Mouse (Mus musculus): ENCODE measurements at regions not wholly inside any gene's neighbourhood (a gene's known extent, or its start where the extent isn't known, plus 50 kb on each side); places are given as distances from the start of the nearest gene placed in this dataset.

DNA sequence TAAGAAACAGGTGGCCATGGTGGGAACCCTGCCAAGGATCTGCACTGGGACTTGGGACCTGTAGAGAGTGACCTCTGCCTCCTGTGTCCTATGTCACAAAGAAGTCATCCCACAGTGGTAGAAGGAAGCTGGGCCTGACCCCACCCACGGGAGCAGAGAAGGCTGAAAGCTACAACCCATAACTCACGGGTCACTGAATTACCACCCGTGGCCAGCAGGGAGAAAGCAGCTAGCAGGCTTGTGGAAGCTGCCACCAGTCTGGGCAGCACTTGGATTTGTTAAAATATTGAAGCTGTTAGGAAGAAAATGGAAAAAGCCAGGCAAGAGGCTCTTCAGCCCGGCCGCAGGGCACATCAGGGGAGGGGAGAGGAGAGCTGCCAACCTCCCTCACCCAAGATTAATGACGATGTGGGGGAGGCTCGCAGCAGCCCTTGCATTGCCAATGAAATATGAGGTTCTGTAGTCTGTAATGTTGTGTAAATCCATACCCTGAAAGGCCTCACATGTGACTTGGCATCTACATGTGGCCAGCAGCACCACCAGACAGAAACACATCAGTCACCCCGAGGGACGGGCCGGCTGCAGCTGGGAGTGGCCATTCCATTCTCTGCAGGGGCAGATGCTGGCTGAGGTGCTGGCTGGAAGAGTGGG is 94.5 kb downstream of the Olfm1 start:
- H3K27ac ChIP-seq (replicated peaks; ENCODE audit: low read depth, low read length) = no peak overlapping the region
- DNase-seq (ENCODE audit: low spot score) = peak; percentile 17
- no peak overlapping the region for H3K4me3 ChIP-seq (ENCODE audit: low read depth, low read length)
- WGBS = 42% methylated on average over 10 of the region's 10 CpGs
- no peaks in the 10 kb centered on the region for H3K4me1 ChIP-seq (ENCODE audit: control insufficient read depth, insufficient read depth, low read length)
- no peaks in the 10 kb centered on the region for H3K9me3 ChIP-seq (ENCODE audit: control insufficient read depth, low read length)
- ATAC-seq (ENCODE audit: low read depth) = no peak
- H3K9ac ChIP-seq (ENCODE audit: low read depth, low read length) = no peak overlapping the region
- no peaks in the 10 kb centered on the region for H3K27me3 ChIP-seq (replicated peaks; ENCODE audit: control insufficient read depth, insufficient read depth, low read length)
- no peaks in the 10 kb centered on the region for H3K36me3 ChIP-seq (ENCODE audit: control insufficient read depth, insufficient read depth, low read length)
- H3K4me2 ChIP-seq (ENCODE audit: low read depth, low read length) = no peak overlapping the region

GRCm38 (mm10) chr2:28289339-28289738 is 96.5 kb downstream of the Olfm1 start:
- DNase-seq (ENCODE audit: low spot score) (no peak), ATAC-seq (ENCODE audit: low read depth) (no peak)
- H3K4me2 ChIP-seq (ENCODE audit: low read depth, low read length) = no peak overlapping the region
- no peak overlapping the region for H3K27ac ChIP-seq (replicated peaks; ENCODE audit: low read depth, low read length)
- no peaks in the 10 kb centered on the region for H3K4me1 ChIP-seq (ENCODE audit: control insufficient read depth, insufficient read depth, low read length)
- WGBS = 77% methylated on average over 6 of the region's 6 CpGs
- no peaks in the 10 kb centered on the region for H3K9me3 ChIP-seq (ENCODE audit: control insufficient read depth, low read length)
- no peak overlapping the region for H3K9ac ChIP-seq (ENCODE audit: low read depth, low read length)
- no peaks in the 10 kb centered on the region for H3K27me3 ChIP-seq (replicated peaks; ENCODE audit: control insufficient read depth, insufficient read depth, low read length)
- no peaks in the 10 kb centered on the region for H3K36me3 ChIP-seq (ENCODE audit: control insufficient read depth, insufficient read depth, low read length)
- H3K4me3 ChIP-seq (ENCODE audit: low read depth, low read length) = no peak overlapping the region

GRCm38 (mm10) chr2:28289860-28290471 is 97.2 kb downstream of the Olfm1 start:
- Histone ChIP-seq H3K4me2 (ENCODE audit: low read depth, low read length) (no peak overlapping the region), H3K27me3 (replicated peaks; ENCODE audit: control insufficient read depth, insufficient read depth, low read length) (no peaks in the 10 kb centered on the region), H3K4me3 (ENCODE audit: low read depth, low read length) (no peak overlapping the region), H3K9me3 (ENCODE audit: control insufficient read depth, low read length) (no peaks in the 10 kb centered on the region), H3K9ac (ENCODE audit: low read depth, low read length) (no peak overlapping the region), H3K36me3 (ENCODE audit: control insufficient read depth, insufficient read depth, low read length) (no peaks in the 10 kb centered on the region), H3K27ac (replicated peaks; ENCODE audit: low read depth, low read length) (no peak overlapping the region), H3K4me1 (ENCODE audit: control insufficient read depth, insufficient read depth, low read length) (no peaks in the 10 kb centered on the region)
- DNase-seq (ENCODE audit: low spot score) (no peak), ATAC-seq (ENCODE audit: low read depth) (peak; percentile 6; the same call in 1 of the 2 replicates)
- 60% methylated on average over 11 of the region's 11 CpGs for WGBS

DNA sequence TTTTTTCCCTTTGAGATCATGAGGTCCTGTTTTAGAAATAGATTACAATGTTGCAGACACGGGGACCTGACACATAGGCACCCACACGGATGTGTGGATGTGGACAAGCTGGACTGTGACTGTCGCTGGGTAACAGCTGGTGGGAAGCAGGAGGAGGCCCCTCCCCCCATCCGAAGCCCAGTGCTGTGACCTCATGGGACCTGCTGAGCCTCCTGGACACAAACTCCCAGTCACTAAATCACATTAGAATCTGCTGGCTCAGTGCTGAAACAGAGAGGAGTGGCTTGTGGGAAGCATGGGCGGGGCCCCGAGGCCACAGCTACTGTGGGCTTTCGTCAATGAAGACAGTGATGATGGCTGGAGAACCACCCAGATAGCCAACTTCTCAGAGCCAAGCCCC is 101.7 kb downstream of the Olfm1 start:
- H3K4me1 ChIP-seq (ENCODE audit: control insufficient read depth, insufficient read depth, low read length) = peaks cover 8% of the 10 kb centered on the region
- no peaks in the 10 kb centered on the region for H3K27me3 ChIP-seq (replicated peaks; ENCODE audit: control insufficient read depth, insufficient read depth, low read length)
- no peak overlapping the region for H3K4me3 ChIP-seq (ENCODE audit: low read depth, low read length)
- H3K4me2 ChIP-seq (ENCODE audit: low read depth, low read length) = no peak overlapping the region
- no peak overlapping the region for H3K9ac ChIP-seq (ENCODE audit: low read depth, low read length)
- H3K36me3 ChIP-seq (ENCODE audit: control insufficient read depth, insufficient read depth, low read length) = no peaks in the 10 kb centered on the region
- peak; percentile 41 for DNase-seq (ENCODE audit: low spot score)
- no peak overlapping the region for H3K27ac ChIP-seq (replicated peaks; ENCODE audit: low read depth, low read length)
- ATAC-seq (ENCODE audit: low read depth) = no peak; the same call in 1 of the 2 replicates
- no peaks in the 10 kb centered on the region for H3K9me3 ChIP-seq (ENCODE audit: control insufficient read depth, low read length)
- WGBS = 48% methylated on average over 7 of the region's 7 CpGs

GRCm38 (mm10) chr2:28296183-28296582 is 103.4 kb downstream of the Olfm1 start:
- H3K4me2 ChIP-seq (ENCODE audit: low read depth, low read length) = no peak overlapping the region
- H3K9ac ChIP-seq (ENCODE audit: low read depth, low read length) = no peak overlapping the region
- H3K9me3 ChIP-seq (ENCODE audit: control insufficient read depth, low read length) = no peaks in the 10 kb centered on the region
- peaks cover 8% of the 10 kb centered on the region for H3K4me1 ChIP-seq (ENCODE audit: control insufficient read depth, insufficient read depth, low read length)
- peak; percentile 65 for DNase-seq (ENCODE audit: low spot score)
- H3K4me3 ChIP-seq (ENCODE audit: low read depth, low read length) = no peak overlapping the region
- H3K36me3 ChIP-seq (ENCODE audit: control insufficient read depth, insufficient read depth, low read length) = no peaks in the 10 kb centered on the region
- H3K27ac ChIP-seq (replicated peaks; ENCODE audit: low read depth, low read length) = 0 out of 2 replicates have a peak overlapping the region, but pooled peaks have one; percentile 4
- 44% methylated on average over 12 of the region's 12 CpGs for whole genome bisulfite sequencing
- no peaks in the 10 kb centered on the region for H3K27me3 ChIP-seq (replicated peaks; ENCODE audit: control insufficient read depth, insufficient read depth, low read length)
- no peak for ATAC-seq (ENCODE audit: low read depth)

GRCm38 (mm10) chr2:28298738-28299137 is 105.9 kb downstream of the Olfm1 start:
- no peak overlapping the region for H3K9ac ChIP-seq (ENCODE audit: low read depth, low read length)
- no peaks in the 10 kb centered on the region for H3K9me3 ChIP-seq (ENCODE audit: control insufficient read depth, low read length)
- H3K4me2 ChIP-seq (ENCODE audit: low read depth, low read length) = no peak overlapping the region
- peaks cover 8% of the 10 kb centered on the region for H3K4me1 ChIP-seq (ENCODE audit: control insufficient read depth, insufficient read depth, low read length)
- peak overlapping the region; percentile 46 for H3K27ac ChIP-seq (replicated peaks; ENCODE audit: low read depth, low read length)
- H3K36me3 ChIP-seq (ENCODE audit: control insufficient read depth, insufficient read depth, low read length) = no peaks in the 10 kb centered on the region
- whole genome bisulfite sequencing = 33% methylated on average over 6 of the region's 6 CpGs
- ATAC-seq (ENCODE audit: low read depth) = peak; percentile 54; the same call in 1 of the 2 replicates
- no peaks in the 10 kb centered on the region for H3K27me3 ChIP-seq (replicated peaks; ENCODE audit: control insufficient read depth, insufficient read depth, low read length)
- no peak overlapping the region for H3K4me3 ChIP-seq (ENCODE audit: low read depth, low read length)
- peak; percentile 55 for DNase-seq (ENCODE audit: low spot score)

GRCm38 (mm10) chr2:28299346-28299745 is 106.6 kb downstream of the Olfm1 start:
- Histone ChIP-seq H3K27me3 (replicated peaks; ENCODE audit: control insufficient read depth, insufficient read depth, low read length) (no peaks in the 10 kb centered on the region), H3K27ac (replicated peaks; ENCODE audit: low read depth, low read length) (peak overlapping the region; percentile 46), H3K9ac (ENCODE audit: low read depth, low read length) (no peak overlapping the region), H3K36me3 (ENCODE audit: control insufficient read depth, insufficient read depth, low read length) (no peaks in the 10 kb centered on the region), H3K4me2 (ENCODE audit: low read depth, low read length) (no peak overlapping the region), H3K4me1 (ENCODE audit: control insufficient read depth, insufficient read depth, low read length) (peaks cover 8% of the 10 kb centered on the region), H3K4me3 (ENCODE audit: low read depth, low read length) (no peak overlapping the region), H3K9me3 (ENCODE audit: control insufficient read depth, low read length) (no peaks in the 10 kb centered on the region)
- DNase-seq (ENCODE audit: low spot score) (no peak), ATAC-seq (ENCODE audit: low read depth) (no peak)
- WGBS = 89% methylated on average over 2 of the region's 2 CpGs

DNA sequence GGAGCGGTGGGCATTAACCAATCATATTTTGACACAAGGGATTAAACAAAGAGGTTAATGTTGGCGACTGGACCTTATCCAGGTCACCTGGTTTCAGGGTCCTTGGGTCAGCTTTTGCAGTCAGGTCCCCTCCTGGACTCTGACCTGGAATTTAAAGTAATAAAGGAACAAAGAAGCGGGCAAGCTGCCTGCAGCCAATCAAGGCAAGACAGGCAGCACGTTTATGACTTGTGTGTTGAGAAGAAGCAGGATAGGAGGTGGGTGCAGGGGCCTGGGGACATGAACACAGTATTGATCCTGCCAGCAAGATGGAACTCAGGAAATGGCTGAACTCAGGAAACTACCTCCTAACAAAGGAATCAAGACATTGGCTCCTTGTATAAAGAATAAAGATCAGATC is 108.5 kb downstream of the Olfm1 start:
- 59% methylated on average over 4 of the region's 4 CpGs for WGBS
- no peak for ATAC-seq (ENCODE audit: low read depth)
- DNase-seq (ENCODE audit: low spot score) = no peak

GRCm38 (mm10) chr2:28303936-28304335 is 111.1 kb downstream of the Olfm1 start:
- Histone ChIP-seq H3K4me3 (ENCODE audit: low read depth, low read length) (no peak overlapping the region), H3K9ac (ENCODE audit: low read depth, low read length) (no peak overlapping the region), H3K9me3 (ENCODE audit: control insufficient read depth, low read length) (no peaks in the 10 kb centered on the region), H3K4me2 (ENCODE audit: low read depth, low read length) (no peak overlapping the region), H3K4me1 (ENCODE audit: control insufficient read depth, insufficient read depth, low read length) (no peaks in the 10 kb centered on the region), H3K36me3 (ENCODE audit: control insufficient read depth, insufficient read depth, low read length) (no peaks in the 10 kb centered on the region), H3K27me3 (replicated peaks; ENCODE audit: control insufficient read depth, insufficient read depth, low read length) (no peaks in the 10 kb centered on the region), H3K27ac (replicated peaks; ENCODE audit: low read depth, low read length) (no peak overlapping the region)
- WGBS = 85% methylated on average over 4 of the region's 5 CpGs
- no peak for DNase-seq (ENCODE audit: low spot score)
- no peak for ATAC-seq (ENCODE audit: low read depth)

More for the DNA sequence above, 108.5 kb downstream of the Olfm1 start:
- Histone ChIP-seq H3K36me3 (ENCODE audit: control insufficient read depth, insufficient read depth, low read length) (no peaks in the 10 kb centered on the region), H3K4me3 (ENCODE audit: low read depth, low read length) (no peak overlapping the region), H3K9ac (ENCODE audit: low read depth, low read length) (no peak overlapping the region), H3K4me2 (ENCODE audit: low read depth, low read length) (no peak overlapping the region), H3K9me3 (ENCODE audit: control insufficient read depth, low read length) (no peaks in the 10 kb centered on the region), H3K27me3 (replicated peaks; ENCODE audit: control insufficient read depth, insufficient read depth, low read length) (no peaks in the 10 kb centered on the region), H3K4me1 (ENCODE audit: control insufficient read depth, insufficient read depth, low read length) (no peaks in the 10 kb centered on the region; the same call in 1 of the 2 replicates), H3K27ac (replicated peaks; ENCODE audit: low read depth, low read length) (no peak overlapping the region)

All from embryonic facial prominence, embryonic 14.5 days (tissue).